Mouse (Mus musculus): ENCODE results near the gene Cmc2. TPM values are rescaled to one million over a fixed set of nuclear protein-coding genes. Genes with fewer than 3 reads are reported as not detected.

Cmc2 gene
- total and polyA plus RNA-seq, 3 experiments: 30.0 to 79.2 (median 65.8) TPM

GRCm38 (mm10) chr8:116951369-116951768 is 30.1 kb upstream of the Cmc2 start:
- no peak overlapping the region for H3K4me3 ChIP-seq
- TF ChIP-seq CTCF (IDR thresholded peaks at IDR 0.05) (no peak), EP300 (IDR thresholded peaks at IDR 0.05; ENCODE audit: insufficient read depth, low read depth, low read length) (no peak), POLR2A (IDR thresholded peaks at IDR 0.05; ENCODE audit: insufficient read depth, low read depth, low read length) (no peak)
- no peak overlapping the region for H3K27ac ChIP-seq
- H3K4me1 ChIP-seq (ENCODE audit: control insufficient read depth, insufficient read depth, low read length): peaks cover 1% of the 10 kb centered on the region; the same call in 1 of the 2 replicates
- peaks cover 2% of the 10 kb centered on the region; the same call in 1 of the 2 replicates for H3K79me2 ChIP-seq (replicated peaks; ENCODE audit: control insufficient read depth, insufficient read depth, low read length)
- 30% methylated on average over 5 of the region's 5 CpGs for WGBS
- H3K36me3 ChIP-seq (ENCODE audit: control insufficient read depth, insufficient read depth, low read length): no peaks in the 10 kb centered on the region
- H3K9ac ChIP-seq (ENCODE audit: low read depth, low read length): no peak overlapping the region
- intact Hi-C loops (cut with DNase I): no loop called here
- no peaks in the 10 kb centered on the region for H3K27me3 ChIP-seq (ENCODE audit: control insufficient read depth, insufficient read depth, low read length)
- no peak for DNase-seq

GRCm38 (mm10) chr8:116947589-116947988 is 26.3 kb upstream of the Cmc2 start:
- H3K4me3 ChIP-seq: no peak overlapping the region
- intact Hi-C loops (cut with DNase I): no loop called here
- TF ChIP-seq POLR2A (IDR thresholded peaks at IDR 0.05; ENCODE audit: insufficient read depth, low read depth, low read length): no peak
- no peak for TF ChIP-seq EP300 (IDR thresholded peaks at IDR 0.05; ENCODE audit: insufficient read depth, low read depth, low read length)
- no peak for TF ChIP-seq CTCF (IDR thresholded peaks at IDR 0.05)

GRCm38 (mm10) chr8:116946851-116947250 is 25.6 kb upstream of the Cmc2 start:
- Histone ChIP-seq H3K36me3 (ENCODE audit: control insufficient read depth, insufficient read depth, low read length) (no peaks in the 10 kb centered on the region), H3K4me3 (peak overlapping the region; percentile 54), H3K9ac (ENCODE audit: low read depth, low read length) (peak overlapping the region; percentile 60), H3K27ac (peak overlapping the region; percentile 72), H3K4me1 (ENCODE audit: control insufficient read depth, insufficient read depth, low read length) (peaks cover 8% of the 10 kb centered on the region), H3K79me2 (replicated peaks; ENCODE audit: control insufficient read depth, insufficient read depth, low read length) (peaks cover 4% of the 10 kb centered on the region), H3K27me3 (ENCODE audit: control insufficient read depth, insufficient read depth, low read length) (no peaks in the 10 kb centered on the region)
- intact Hi-C loops (cut with DNase I): no loop called here
- peak; percentile 40 to 45 for DNase-seq
- no peak for TF ChIP-seq POLR2A (IDR thresholded peaks at IDR 0.05; ENCODE audit: insufficient read depth, low read depth, low read length)
- TF ChIP-seq CTCF (IDR thresholded peaks at IDR 0.05): no peak
- no peak for TF ChIP-seq EP300 (IDR thresholded peaks at IDR 0.05; ENCODE audit: insufficient read depth, low read depth, low read length)
- WGBS: 32% methylated on average over 6 of the region's 6 CpGs

More at GRCm38 (mm10) chr8:116947589-116947988, 26.3 kb upstream of the Cmc2 start:
- Histone ChIP-seq H3K27ac (no peak overlapping the region), H3K36me3 (ENCODE audit: control insufficient read depth, insufficient read depth, low read length) (no peaks in the 10 kb centered on the region), H3K27me3 (ENCODE audit: control insufficient read depth, insufficient read depth, low read length) (no peaks in the 10 kb centered on the region), H3K9ac (ENCODE audit: low read depth, low read length) (no peak overlapping the region), H3K4me1 (ENCODE audit: control insufficient read depth, insufficient read depth, low read length) (peaks cover 8% of the 10 kb centered on the region), H3K79me2 (replicated peaks; ENCODE audit: control insufficient read depth, insufficient read depth, low read length) (peaks cover 4% of the 10 kb centered on the region)
- DNase-seq: no peak
- WGBS: 62% methylated on average over 7 of the region's 7 CpGs

- H3K27ac ChIP-seq: peak overlapping the region; percentile 72
- peak; percentile 63 to 67 for DNase-seq
- H3K36me3 ChIP-seq (ENCODE audit: control insufficient read depth, insufficient read depth, low read length): no peaks in the 10 kb centered on the region
- H3K4me3 ChIP-seq: peak overlapping the region; percentile 54
- peak overlapping the region; percentile 60 for H3K9ac ChIP-seq (ENCODE audit: low read depth, low read length)
- no peak for TF ChIP-seq CTCF (IDR thresholded peaks at IDR 0.05)
- peak; percentile 51; the same call in 1 of the 2 replicates for TF ChIP-seq POLR2A (IDR thresholded peaks at IDR 0.05; ENCODE audit: insufficient read depth, low read depth, low read length)
- H3K4me1 ChIP-seq (ENCODE audit: control insufficient read depth, insufficient read depth, low read length): peaks cover 8% of the 10 kb centered on the region
- no peaks in the 10 kb centered on the region for H3K27me3 ChIP-seq (ENCODE audit: control insufficient read depth, insufficient read depth, low read length)
- 5% methylated on average over 21 of the region's 21 CpGs for WGBS
- intact Hi-C loops (cut with DNase I): no loop called here
- peaks cover 4% of the 10 kb centered on the region for H3K79me2 ChIP-seq (replicated peaks; ENCODE audit: control insufficient read depth, insufficient read depth, low read length)
Observed at GRCm38 (mm10) chr8:116946268-116946838, 25.1 kb upstream of the Cmc2 start.

DNA sequence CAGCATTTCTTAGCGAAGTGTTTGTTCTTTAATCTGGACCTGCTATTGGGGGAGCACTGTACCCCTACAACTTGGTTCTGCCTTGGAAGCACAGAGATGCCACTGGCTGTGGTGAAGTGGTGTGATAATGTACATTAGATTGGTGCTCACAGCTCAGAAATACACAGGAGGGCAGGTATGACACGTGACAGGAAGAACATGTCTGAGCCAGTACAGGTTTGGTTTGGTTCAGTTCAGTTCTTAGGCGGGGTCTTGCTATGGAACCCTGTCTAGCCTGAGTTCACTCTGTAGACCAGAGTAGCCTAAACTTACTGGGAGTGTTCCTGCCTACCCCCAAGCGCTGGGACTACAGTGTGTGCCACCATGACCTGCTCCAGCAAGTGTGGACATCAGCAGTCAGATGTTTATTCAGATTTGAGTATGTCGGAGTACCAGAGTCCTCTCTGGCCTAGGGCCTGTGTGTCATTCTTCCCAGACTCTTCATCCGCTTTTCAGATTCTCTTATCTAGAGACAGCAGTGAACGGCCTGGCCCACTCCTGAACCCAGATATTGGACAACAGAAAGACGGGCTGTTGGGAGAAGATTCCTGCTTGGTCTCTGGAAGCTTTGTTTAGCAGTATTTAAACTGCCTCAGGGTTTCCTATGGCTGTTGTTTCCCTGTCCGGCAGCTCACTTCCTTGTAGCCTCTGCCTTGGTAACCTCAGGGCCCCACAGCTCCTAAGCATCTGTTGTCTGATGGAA is 24.1 kb upstream of the Cmc2 start:
- TF ChIP-seq CTCF (IDR thresholded peaks at IDR 0.05) (no peak), EP300 (IDR thresholded peaks at IDR 0.05; ENCODE audit: insufficient read depth, low read depth, low read length) (no peak), POLR2A (IDR thresholded peaks at IDR 0.05; ENCODE audit: insufficient read depth, low read depth, low read length) (no peak)
- WGBS: 63% methylated on average over 9 of the region's 9 CpGs
- Histone ChIP-seq H3K9ac (ENCODE audit: low read depth, low read length) (no peak overlapping the region), H3K4me1 (ENCODE audit: control insufficient read depth, insufficient read depth, low read length) (peaks cover 8% of the 10 kb centered on the region), H3K27me3 (ENCODE audit: control insufficient read depth, insufficient read depth, low read length) (no peaks in the 10 kb centered on the region), H3K4me3 (no peak overlapping the region), H3K79me2 (replicated peaks; ENCODE audit: control insufficient read depth, insufficient read depth, low read length) (peaks cover 4% of the 10 kb centered on the region), H3K36me3 (ENCODE audit: control insufficient read depth, insufficient read depth, low read length) (no peaks in the 10 kb centered on the region), H3K27ac (no peak overlapping the region; the same call in 1 of the 2 replicates)
- intact Hi-C loops (cut with DNase I): no loop called here
- DNase-seq: no peak

DNA sequence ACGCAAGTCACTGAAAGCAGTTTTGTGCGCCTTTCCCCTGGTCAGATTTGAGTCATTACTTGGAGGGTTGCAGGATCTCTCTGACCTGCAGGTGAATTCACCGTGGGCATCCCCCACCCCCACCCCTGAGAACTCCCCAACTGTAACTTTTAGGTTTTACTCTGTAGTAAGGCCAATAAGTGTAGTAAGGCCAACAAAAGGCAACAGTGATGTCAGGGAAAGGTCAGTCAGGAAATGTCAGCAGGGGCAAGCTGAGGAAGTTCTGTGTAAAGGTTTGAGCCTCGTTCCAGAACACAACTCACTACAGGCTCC is 23.1 kb upstream of the Cmc2 start:
- H3K27ac ChIP-seq: peak overlapping the region; percentile 75; the same call in 1 of the 2 replicates
- H3K79me2 ChIP-seq (replicated peaks; ENCODE audit: control insufficient read depth, insufficient read depth, low read length): peaks cover 4% of the 10 kb centered on the region
- no peak overlapping the region; the same call in 1 of the 2 replicates for H3K9ac ChIP-seq (ENCODE audit: low read depth, low read length)
- intact Hi-C loops (cut with DNase I): loop anchor here (5.0 kb wide), 1 partner anchor 533 kb away; no protein-coding TSS in a partner anchor
- no peak for DNase-seq
- H3K27me3 ChIP-seq (ENCODE audit: control insufficient read depth, insufficient read depth, low read length): no peaks in the 10 kb centered on the region
- no peaks in the 10 kb centered on the region for H3K36me3 ChIP-seq (ENCODE audit: control insufficient read depth, insufficient read depth, low read length)
- WGBS: 25% methylated on average over 4 of the region's 4 CpGs
- H3K4me1 ChIP-seq (ENCODE audit: control insufficient read depth, insufficient read depth, low read length): peaks cover 8% of the 10 kb centered on the region
- H3K4me3 ChIP-seq: peak overlapping the region; percentile 85
- TF ChIP-seq CTCF (IDR thresholded peaks at IDR 0.05) (no peak), POLR2A (IDR thresholded peaks at IDR 0.05; ENCODE audit: insufficient read depth, low read depth, low read length) (no peak), EP300 (IDR thresholded peaks at IDR 0.05; ENCODE audit: insufficient read depth, low read depth, low read length) (no peak)
